Mouse (Mus musculus): ENCODE results near the gene Ly6g5b.
A peak's percentile ranks its signal among the peaks of the same experiment; 100 is the strongest.

The Ly6g5b gene

DNA sequence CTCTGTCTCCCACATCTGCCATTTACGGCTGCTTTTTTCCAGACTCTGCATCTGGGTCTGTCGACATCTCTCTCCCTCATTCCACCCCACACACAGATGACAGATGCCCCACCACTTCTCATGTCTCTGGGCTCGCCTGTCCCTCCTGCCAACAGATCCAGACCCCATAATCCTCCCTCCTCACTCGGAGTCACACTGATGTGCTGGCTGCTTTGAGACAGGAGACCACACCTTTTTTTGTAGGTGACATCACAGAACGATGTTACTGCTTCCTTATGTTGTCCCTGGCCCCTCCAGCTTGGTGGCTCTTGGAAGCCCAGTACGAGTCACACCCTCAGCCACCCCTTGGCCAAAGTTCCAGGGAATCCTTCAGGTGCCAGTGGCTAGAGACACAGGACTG is 35.0 kb downstream of the Ly6g5b start:
- no peak for DNase-seq (ENCODE audit: low spot score in 2 of 2)

DNA sequence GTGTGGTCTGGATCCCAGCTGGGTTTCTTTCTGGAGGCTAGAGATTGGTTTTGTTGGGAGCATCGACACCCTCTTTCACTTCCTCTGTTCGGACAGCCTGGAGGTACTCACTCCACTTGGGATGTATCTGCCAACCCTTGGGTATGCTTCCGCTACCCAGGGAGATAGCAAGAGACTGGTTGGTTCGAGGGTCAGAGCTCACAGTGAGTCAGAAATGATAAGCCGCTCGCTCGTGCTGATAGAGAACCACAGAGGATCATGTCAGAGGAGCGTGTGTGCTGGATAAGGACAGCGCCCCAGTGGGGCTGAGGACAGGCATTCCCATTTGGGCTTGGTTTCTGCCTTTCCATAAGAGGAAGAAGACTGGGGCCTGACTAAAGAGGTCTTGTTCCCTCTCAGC is 35.5 kb downstream of the Ly6g5b start:
- DNase-seq (ENCODE audit: low spot score in 2 of 2), result no peak

GRCm38 (mm10) chr17:35077786-35078233 is 37.4 kb downstream of the Ly6g5b start, which contains the start of gene Ly6g6d:
Ly6g6d (minus strand) TSS chr17:35078065.
- peak in 1 of 2 experiments; percentile 61 for DNase-seq (ENCODE audit: low spot score in 2 of 2)

- DNase-seq (ENCODE audit: low spot score in 2 of 2), result no peak
These were observed 37.9 kb downstream of the Ly6g5b start for GRCm38 (mm10) chr17:35077285-35077684.

GRCm38 (mm10) chr17:35076507-35077176 is 38.6 kb downstream of the Ly6g5b start, which contains the start of gene Ly6g6e:
Ly6g6e (plus strand) TSS chr17:35076902.
- no peak for DNase-seq (ENCODE audit: low spot score in 2 of 2)

DNA sequence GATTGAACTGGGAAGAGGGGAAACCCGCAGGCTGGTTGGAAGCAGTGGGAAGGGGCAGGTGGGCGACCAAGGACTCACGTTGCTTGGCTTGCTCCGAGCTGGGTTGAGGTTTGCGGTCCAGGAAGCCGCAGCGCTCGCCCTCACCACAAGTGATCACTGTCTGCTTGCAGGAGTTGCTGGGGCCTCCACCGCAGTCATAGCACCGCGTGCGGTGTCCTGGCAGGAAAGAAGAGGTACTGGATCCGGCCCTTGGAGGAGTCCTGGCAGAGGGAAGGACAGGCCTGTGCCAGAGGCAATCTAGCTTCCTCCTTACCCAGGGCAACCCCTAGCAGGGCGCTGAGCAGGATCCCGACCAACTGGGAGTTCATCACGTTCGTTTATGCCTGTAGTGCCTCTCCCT is 41.1 kb downstream of the Ly6g5b start:
- no peak for DNase-seq (ENCODE audit: low spot score in 2 of 2)

- DNase-seq (ENCODE audit: low spot score in 2 of 2), result no peak
These were observed 43.8 kb downstream of the Ly6g5b start for GRCm38 (mm10) chr17:35071454-35071853.

GRCm38 (mm10) chr17:35070556-35071229 is 44.5 kb downstream of the Ly6g5b start:
- DNase-seq (ENCODE audit: low spot score in 2 of 2), result no peak

DNA sequence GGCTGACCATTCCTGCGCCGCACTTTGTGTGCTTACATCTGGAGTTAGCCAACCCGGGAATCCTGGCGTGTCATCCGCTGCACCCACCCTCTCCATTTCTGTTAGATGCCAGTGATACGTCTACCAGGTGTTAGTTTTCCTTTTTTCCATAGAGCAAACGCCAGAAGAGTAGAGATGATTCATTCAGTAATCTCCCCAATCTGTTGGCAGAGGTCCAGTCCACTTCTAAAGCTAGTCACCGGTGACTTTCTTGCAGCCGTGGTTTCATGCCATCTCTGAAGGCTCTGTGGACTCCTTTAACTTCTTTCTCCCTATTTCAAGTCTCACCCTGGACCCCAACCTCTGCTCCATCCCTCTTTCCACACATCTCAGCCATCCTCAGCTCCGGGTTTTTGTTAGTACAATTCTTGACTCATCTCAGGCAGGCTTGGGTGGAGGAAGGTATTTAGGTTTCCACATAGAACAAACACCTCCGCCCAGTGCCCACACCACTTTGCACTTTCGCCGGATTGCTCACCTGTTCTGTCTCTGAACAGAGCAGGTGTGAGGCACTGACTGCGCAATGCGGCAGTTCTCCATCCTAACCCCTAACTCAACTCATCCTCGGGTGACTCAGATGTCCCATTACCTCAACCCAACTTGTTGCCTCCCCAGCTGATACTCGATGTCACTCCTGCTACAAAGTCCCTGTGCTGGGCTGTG is 46.9 kb downstream of the Ly6g5b start:
- no peak for DNase-seq (ENCODE audit: low spot score in 2 of 2)

DNA sequence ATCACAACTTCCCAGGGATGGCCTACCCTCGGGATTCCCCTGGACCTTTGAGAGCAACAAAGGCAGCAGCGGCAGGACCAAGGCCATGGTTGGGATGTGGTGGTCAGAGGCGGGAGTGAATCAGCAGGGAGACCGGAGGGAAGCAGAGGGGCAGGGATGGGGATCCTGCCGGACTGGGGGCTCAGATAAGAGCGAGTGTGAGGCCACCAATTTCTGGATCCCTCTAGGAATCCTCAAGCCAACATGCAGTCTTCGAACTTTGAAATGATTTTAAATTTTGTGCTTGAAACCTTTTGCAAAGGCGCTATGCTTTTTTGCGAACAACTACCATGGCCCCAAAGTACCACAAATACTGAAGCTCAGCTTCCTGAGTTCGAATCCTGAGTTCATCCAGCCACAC is 49.1 kb downstream of the Ly6g5b start, which contains the start of gene Mpig6b:
TSS of gene Mpig6b (minus strand) at position 101 of the 400 bp plus-strand sequence.
- DNase-seq (ENCODE audit: low spot score in 2 of 2), result no peak

DNA sequence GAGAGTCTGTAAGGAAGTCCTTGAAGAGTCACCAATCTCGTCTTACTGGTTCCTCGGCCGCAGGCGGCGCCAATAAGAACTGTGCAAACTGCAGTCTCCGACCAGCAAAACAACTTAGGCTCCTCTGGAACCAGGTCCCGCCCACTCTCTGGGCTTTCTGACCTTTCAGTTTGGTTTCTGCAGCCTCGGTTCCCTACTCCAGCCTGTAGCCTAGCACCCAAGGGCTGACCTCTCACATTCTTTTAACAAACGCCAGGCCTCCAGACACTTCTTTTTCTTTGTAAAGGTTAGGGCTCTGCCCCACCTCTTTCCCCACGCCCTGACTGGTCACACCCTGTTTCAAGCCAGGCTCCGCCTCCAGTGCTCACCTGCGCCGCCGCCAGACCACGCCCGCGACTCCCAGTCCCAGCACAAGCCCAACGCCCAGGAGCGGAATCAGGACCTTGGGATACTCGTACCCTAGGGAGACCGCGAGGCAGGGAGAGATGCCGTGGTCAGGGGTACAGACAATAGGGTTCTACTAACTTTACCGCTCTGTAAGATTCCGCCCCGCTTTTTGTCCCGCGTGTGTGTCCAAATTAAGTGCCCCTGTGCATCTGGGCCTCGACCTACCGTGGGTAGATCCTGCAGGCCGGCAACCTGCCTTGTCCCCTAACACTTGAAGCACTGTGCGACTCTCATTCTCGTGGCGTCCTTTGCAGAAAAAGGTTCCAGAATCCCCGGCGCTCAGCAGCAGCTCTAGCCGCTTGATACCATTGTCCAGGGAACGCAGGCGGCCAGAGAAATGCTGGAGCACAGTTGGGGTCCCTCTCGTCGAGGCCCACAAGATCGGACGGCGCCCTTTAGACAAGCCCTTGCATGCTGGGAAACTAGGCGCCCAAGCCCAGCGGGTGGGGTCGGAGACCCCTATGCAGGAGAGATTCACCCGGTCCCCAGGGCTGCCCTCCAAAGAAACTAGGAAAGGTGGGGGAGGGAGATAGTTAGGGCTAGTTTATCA is 50.0 kb downstream of the Ly6g5b start, which contains the start of gene Ly6g6c:
TSS of gene Ly6g6c (plus strand) at position 438 of the 997 bp plus-strand sequence.
- DNase-seq (ENCODE audit: low spot score in 2 of 2), result no peak

DNA sequence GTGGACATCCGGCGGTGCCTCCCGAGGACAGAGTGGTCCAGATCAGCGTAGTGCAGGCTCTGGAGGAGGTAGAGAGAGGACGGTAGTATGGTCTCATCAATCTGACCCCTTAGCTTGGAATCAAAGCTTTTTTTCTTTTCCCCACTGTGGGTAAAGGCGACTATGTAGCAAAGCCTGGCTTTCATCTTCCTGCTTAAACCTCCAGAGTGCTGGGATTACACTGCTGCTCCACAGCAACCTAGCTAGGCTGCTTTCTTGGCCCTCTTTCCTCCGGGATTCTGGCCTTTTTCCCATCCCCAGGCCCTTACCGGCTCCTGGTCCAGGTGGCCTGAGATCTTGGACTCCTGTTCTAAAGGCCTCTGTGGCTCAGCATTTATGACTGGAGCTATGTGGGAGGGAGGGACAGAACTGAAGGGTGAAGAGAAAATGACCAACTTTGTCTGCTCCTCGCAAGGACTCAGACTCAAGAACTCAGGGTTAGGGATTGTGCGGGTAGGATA is 50.8 kb downstream of the Ly6g5b start:
- no peak for DNase-seq (ENCODE audit: low spot score in 2 of 2)
